Mouse (Mus musculus): Measurements from ENCODE around the gene AF067063.
A peak's percentile ranks its signal among the peaks of the same experiment; 100 is the strongest.

DNA sequence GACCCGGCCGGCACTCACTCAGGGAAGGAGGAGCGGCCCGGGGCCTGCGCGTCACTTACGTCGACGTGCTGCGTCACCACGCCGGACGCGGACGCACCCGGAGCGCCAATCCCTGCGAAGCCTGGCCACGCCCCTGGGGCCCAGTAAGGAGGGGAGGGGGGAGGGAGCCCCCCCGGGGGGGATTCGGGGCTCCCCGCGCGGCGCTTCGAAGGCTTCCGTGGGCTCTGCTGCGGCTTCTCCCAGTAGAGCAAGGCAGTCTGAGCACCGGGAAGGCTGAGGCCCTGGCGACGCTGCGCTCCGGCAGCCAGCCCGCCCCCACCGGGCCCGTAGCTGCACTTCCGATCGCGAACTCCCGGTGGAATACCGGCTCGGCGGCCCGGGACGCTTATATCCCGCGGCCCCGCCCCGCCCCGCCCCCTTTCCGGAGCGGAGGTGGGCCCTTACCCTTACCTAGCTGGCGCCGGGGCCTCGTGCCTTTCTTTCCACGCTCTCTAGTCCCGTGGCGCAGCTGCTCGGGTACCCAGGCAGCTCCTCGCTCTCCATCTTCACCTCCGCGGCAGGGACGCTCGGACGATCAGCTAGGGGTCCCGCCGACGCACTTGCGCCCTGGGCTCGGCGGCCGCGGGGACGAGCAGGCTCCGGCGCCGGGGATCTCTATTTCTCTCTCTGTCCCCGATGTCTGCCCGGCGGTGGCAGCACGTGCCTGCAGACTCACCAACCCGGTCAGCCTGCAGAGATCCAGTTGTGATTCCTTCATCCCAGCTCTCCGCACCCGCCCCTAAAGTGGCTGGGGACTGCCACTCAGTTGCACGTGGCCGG, 39.0 kb downstream of the AF067063 start, which contains the start of gene Zfp131:
- no peak for TF ChIP-seq CTCF (IDR thresholded peaks at IDR 0.05; ENCODE audit: control insufficient read depth, insufficient read depth, insufficient replicate concordance, low read depth, low read length)
- TF ChIP-seq POLR2A (IDR thresholded peaks at IDR 0.05; ENCODE audit: control insufficient read depth, low read depth, low read length) = peak; percentile 1; the same call in 1 of the 2 replicates
